Mouse (Mus musculus): ENCODE measurements around the gene Map2k3. TPM values are rescaled to one million over a fixed set of nuclear protein-coding genes. Genes with fewer than 3 reads are reported as not detected.

Map2k3 gene
- 9.0 TPM for polyA plus RNA-seq (2015; fragmentation: Illumina TruSeq; extraction: RNeasy Lipid Tissue Mini Kit (QIAGEN cat#74804); ENCODE audit: insufficient read depth, low read depth, low replicate concordance)

DNA sequence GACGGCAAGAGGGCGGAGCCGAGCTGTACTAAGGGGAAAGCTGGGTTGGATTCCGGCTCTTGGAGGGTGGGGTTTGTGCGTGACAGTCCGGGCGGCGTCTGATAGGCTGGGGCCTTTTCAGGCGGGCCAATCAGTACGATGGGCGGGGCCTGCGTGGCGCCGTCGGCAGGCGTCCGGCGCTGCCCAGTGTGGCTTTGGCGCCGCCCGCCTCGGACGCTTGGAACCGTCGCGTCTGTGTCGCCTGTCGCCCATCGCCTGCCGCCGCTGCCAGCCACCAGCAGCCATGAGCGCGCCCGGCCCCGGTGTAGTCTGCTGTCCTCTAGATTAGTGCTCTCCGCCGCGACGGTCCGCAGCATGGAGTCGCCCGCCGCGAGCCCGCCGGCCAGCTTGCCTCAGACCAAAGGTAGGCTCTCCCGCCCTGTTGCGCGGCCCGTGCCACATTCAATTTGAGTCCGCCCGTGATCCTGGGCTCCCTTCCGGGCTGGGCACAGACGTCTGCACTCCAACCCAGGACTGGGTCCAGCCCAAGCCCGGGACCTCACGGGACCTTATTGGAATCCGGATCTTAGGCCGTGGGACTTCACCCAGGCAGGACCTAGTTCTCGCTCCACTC is at the start of gene Map2k3:
Gene Map2k3 (plus strand): TSS at position 165 of the 613 bp plus-strand sequence.

DNA sequence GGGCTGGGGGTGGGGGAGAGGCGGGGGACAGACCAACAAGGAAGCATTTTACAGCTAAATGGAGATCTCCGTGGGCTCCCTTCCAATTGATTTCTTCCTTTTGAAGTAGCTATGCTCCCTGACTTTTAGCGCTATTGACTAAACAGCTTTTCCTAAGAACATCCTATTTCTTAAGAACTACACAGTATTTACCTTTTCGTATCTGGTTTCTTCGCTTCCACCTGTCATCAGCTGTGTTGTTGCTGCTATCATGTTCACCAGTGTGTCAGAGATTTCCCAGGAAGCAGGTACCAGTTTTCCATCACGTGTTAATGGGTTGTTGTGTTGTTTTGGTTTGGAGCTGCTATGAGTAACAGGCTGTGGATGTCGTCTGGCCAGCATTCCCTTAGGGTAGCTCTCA is 17.3 kb upstream of the Map2k3 start, which contains the start of gene Natd1:
Gene Natd1 (minus strand): TSS at position 260 of the 400 bp plus-strand sequence.

Other genes starting within 250 kb of the Map2k3 start
- gene Llgl1, start 232.3 kb upstream of the Map2k3 start, polyA plus RNA-seq (2015; fragmentation: Illumina TruSeq; extraction: RNeasy Lipid Tissue Mini Kit (QIAGEN cat#74804); ENCODE audit: insufficient read depth, low read depth, low replicate concordance) = 5.1 TPM
- gene Flii, start 204.8 kb upstream of the Map2k3 start, polyA plus RNA-seq (2015; fragmentation: Illumina TruSeq; extraction: RNeasy Lipid Tissue Mini Kit (QIAGEN cat#74804); ENCODE audit: insufficient read depth, low read depth, low replicate concordance) = 22.9 TPM
- 5.6 TPM for gene Mief2, start 203.6 kb upstream of the Map2k3 start, polyA plus RNA-seq (2015; fragmentation: Illumina TruSeq; extraction: RNeasy Lipid Tissue Mini Kit (QIAGEN cat#74804); ENCODE audit: insufficient read depth, low read depth, low replicate concordance)
- gene Top3a, start 154.7 kb upstream of the Map2k3 start, polyA plus RNA-seq (2015; fragmentation: Illumina TruSeq; extraction: RNeasy Lipid Tissue Mini Kit (QIAGEN cat#74804); ENCODE audit: insufficient read depth, low read depth, low replicate concordance) = 1.8 TPM
- gene Smcr8, start 154.5 kb upstream of the Map2k3 start, polyA plus RNA-seq (2015; fragmentation: Illumina TruSeq; extraction: RNeasy Lipid Tissue Mini Kit (QIAGEN cat#74804); ENCODE audit: insufficient read depth, low read depth, low replicate concordance) = 3.7 TPM
- 0.50 TPM for gene Shmt1, start 120.3 kb upstream of the Map2k3 start, polyA plus RNA-seq (2015; fragmentation: Illumina TruSeq; extraction: RNeasy Lipid Tissue Mini Kit (QIAGEN cat#74804); ENCODE audit: insufficient read depth, low read depth, low replicate concordance)
- 4.9 TPM for gene Dhrs7b, start 101.4 kb upstream of the Map2k3 start, polyA plus RNA-seq (2015; fragmentation: Illumina TruSeq; extraction: RNeasy Lipid Tissue Mini Kit (QIAGEN cat#74804); ENCODE audit: insufficient read depth, low read depth, low replicate concordance)
- 9.3 TPM for gene Tmem11, start 52.8 kb upstream of the Map2k3 start, polyA plus RNA-seq (2015; fragmentation: Illumina TruSeq; extraction: RNeasy Lipid Tissue Mini Kit (QIAGEN cat#74804); ENCODE audit: insufficient read depth, low read depth, low replicate concordance)
- 2.3 TPM for gene Natd1, start 17.3 kb upstream of the Map2k3 start, polyA plus RNA-seq (2015; fragmentation: Illumina TruSeq; extraction: RNeasy Lipid Tissue Mini Kit (QIAGEN cat#74804); ENCODE audit: insufficient read depth, low read depth, low replicate concordance)
- 0.46 TPM for gene Kcnj12, start 90.5 kb downstream of the Map2k3 start, polyA plus RNA-seq (2015; fragmentation: Illumina TruSeq; extraction: RNeasy Lipid Tissue Mini Kit (QIAGEN cat#74804); ENCODE audit: insufficient read depth, low read depth, low replicate concordance)
- gene Tnfrsf13b, start 194.7 kb downstream of the Map2k3 start, polyA plus RNA-seq (2015; fragmentation: Illumina TruSeq; extraction: RNeasy Lipid Tissue Mini Kit (QIAGEN cat#74804); ENCODE audit: insufficient read depth, low read depth, low replicate concordance) = 0.42 TPM
- 6.2 TPM for gene Usp22, start 243.0 kb downstream of the Map2k3 start, polyA plus RNA-seq (2015; fragmentation: Illumina TruSeq; extraction: RNeasy Lipid Tissue Mini Kit (QIAGEN cat#74804); ENCODE audit: insufficient read depth, low read depth, low replicate concordance)

All from pancreas, adult 10 weeks (tissue).